ENCODE assay signal across 8 mouse cellular contexts in genomic region chr8:11249541-11250058, GRCm38 (mm10).
A peak's percentile ranks its signal among the peaks of the same experiment; 100 is the strongest.
DNase-seq lines count a peak whose midpoint lies in the region; ATAC-seq lines count a peak whose summit lies in the region.

No protein-coding gene starts in this region.

- H3K9me3 ChIP-seq in heart, embryonic 15.5 days (replicated peaks), result no peaks in the 10 kb centered on the region

- no peak overlapping the region for H3K4me3 ChIP-seq in heart, embryonic 15.5 days

- H3K27me3 ChIP-seq in heart, embryonic 15.5 days, result no peaks in the 10 kb centered on the region

- ATAC-seq in heart, embryonic 15.5 days (replicated peaks; ENCODE audit: insufficient number of reproducible peaks, insufficient read depth, low FRiP score, low read depth), result no peak; the same call in 1 of the 2 replicates

- peak overlapping the region; percentile 68 for H3K27ac ChIP-seq in heart, embryonic 15.5 days

- H3K36me3 ChIP-seq in heart, embryonic 15.5 days, result peaks cover 15% of the 10 kb centered on the region

- 0 out of 2 replicates have a peak overlapping the region, but pooled peaks have one; percentile 4 for H3K4me2 ChIP-seq in heart, embryonic 15.5 days

- WGBS in heart, embryonic 15.5 days, result 32% methylated on average over 7 of the region's 7 CpGs

- no peak overlapping the region for H3K9ac ChIP-seq in heart, embryonic 15.5 days

- DNase-seq in layer of hippocampus, adult 9-11 months, result peak; percentile 47
- no peak for DNase-seq in layer of hippocampus, postnatal 10 days (ENCODE audit: low spot score in 2 of 2)
- peak; percentile 4 for DNase-seq in cerebellum, adult 11-12 months
- peak; percentile 44 to 46 for DNase-seq in lung, postnatal 4 days
- DNase-seq in T-cell, adult 2 months (ENCODE audit: low spot score), result no peak
- DNase-seq in spleen, adult 18-20 months, result no peak
- no peak for DNase-seq in left cerebral cortex, adult 11 months (ENCODE audit: low spot score)

- peaks cover 54% of the 10 kb centered on the region for H3K4me1 ChIP-seq in heart, embryonic 15.5 days (replicated peaks)

Comparison
In these comparisons a context has a peak if more than half of its experiments do, and no peak if none do; other contexts are left out.
1. DNase-seq: peak in layer of hippocampus, adult 9-11 months (single experiment), cerebellum, adult 11-12 months (single experiment) and lung, postnatal 4 days (2 of 2); none in layer of hippocampus, postnatal 10 days (0 of 2), T-cell, adult 2 months (single experiment), spleen, adult 18-20 months (0 of 2) and left cerebral cortex, adult 11 months (single experiment).